Mouse (Mus musculus): ENCODE data around the gene Ticrr. TPM values are rescaled to one million over a fixed set of nuclear protein-coding genes. Genes with fewer than 3 reads are reported as not detected.
A peak's percentile ranks its signal among the peaks of the same experiment; 100 is the strongest.

Gene Ticrr
- polyA plus RNA-seq, 1 experiment from 2014 or later: 7.6 TPM

GRCm38 (mm10) chr7:79736511-79736910 is 76.5 kb downstream of the Ticrr start:
- Histone ChIP-seq H3K4me2 (no peak overlapping the region), H3K4me3 (no peak overlapping the region), H3K4me1 (no peaks in the 10 kb centered on the region), H3K27me3 (no peaks in the 10 kb centered on the region), H3K27ac (no peak overlapping the region), H3K9ac (no peak overlapping the region), H3K36me3 (ENCODE audit: poor library complexity, severe bottlenecking) (peaks cover 25% of the 10 kb centered on the region), H3K9me3 (replicated peaks) (no peaks in the 10 kb centered on the region)
- 92% methylated on average over 14 of the region's 14 CpGs for WGBS
- ATAC-seq: no peak

GRCm38 (mm10) chr7:79738913-79739312 is 78.9 kb downstream of the Ticrr start:
- no peak overlapping the region for H3K4me2 ChIP-seq
- no peak for ATAC-seq
- no peaks in the 10 kb centered on the region for H3K27me3 ChIP-seq
- H3K9ac ChIP-seq: no peak overlapping the region
- H3K4me1 ChIP-seq: peaks cover 13% of the 10 kb centered on the region; the same call in 1 of the 2 replicates
- H3K36me3 ChIP-seq (ENCODE audit: poor library complexity, severe bottlenecking): peaks cover 25% of the 10 kb centered on the region
- 94% methylated on average over 2 of the region's 2 CpGs for WGBS
- H3K9me3 ChIP-seq (replicated peaks): no peaks in the 10 kb centered on the region
- no peak overlapping the region for H3K27ac ChIP-seq
- no peak overlapping the region for H3K4me3 ChIP-seq

GRCm38 (mm10) chr7:79740279-79740678 is 80.3 kb downstream of the Ticrr start:
- Histone ChIP-seq H3K9me3 (replicated peaks) (no peaks in the 10 kb centered on the region), H3K27me3 (no peaks in the 10 kb centered on the region), H3K4me3 (no peak overlapping the region), H3K9ac (no peak overlapping the region), H3K4me2 (no peak overlapping the region), H3K27ac (no peak overlapping the region), H3K4me1 (peaks cover 13% of the 10 kb centered on the region; the same call in 1 of the 2 replicates), H3K36me3 (ENCODE audit: poor library complexity, severe bottlenecking) (peaks cover 17% of the 10 kb centered on the region)
- 73% methylated on average over 4 of the region's 4 CpGs for WGBS
- ATAC-seq: no peak

- 19% methylated on average over 11 of the region's 11 CpGs for WGBS
- peaks cover 13% of the 10 kb centered on the region; the same call in 1 of the 2 replicates for H3K4me1 ChIP-seq
Measured at GRCm38 (mm10) chr7:79742277-79742658, 82.3 kb downstream of the Ticrr start.

GRCm38 (mm10) chr7:79742659-79743536 is 82.9 kb downstream of the Ticrr start, which contains the start of the genes Pex11a and Wdr93:
Pex11a (minus strand) TSS chr7:79743131.
Wdr93 (plus strand) TSS chr7:79743163.
- Histone ChIP-seq H3K9me3 (replicated peaks) (no peaks in the 10 kb centered on the region), H3K4me3 (peak within 1 kb of the TSS; percentile 56), H3K9ac (peak within 1 kb of the TSS; percentile 65), H3K36me3 (ENCODE audit: poor library complexity, severe bottlenecking) (0 out of 2 replicates have a peak, but pooled peaks cover 3% of the 10 kb centered on the region), H3K4me1 (peaks cover 13% of the 10 kb centered on the region; the same call in 1 of the 2 replicates), H3K27me3 (no peaks in the 10 kb centered on the region), H3K27ac (no peak within 1 kb of the TSS), H3K4me2 (peak within 1 kb of the TSS; percentile 97)
- peak; percentile 94 for ATAC-seq
- WGBS: 3% methylated on average over 46 of the region's 46 CpGs

More at GRCm38 (mm10) chr7:79742277-79742658, 82.3 kb downstream of the Ticrr start:
- H3K4me2 ChIP-seq: peak overlapping the region; percentile 97
- H3K9ac ChIP-seq: peak overlapping the region; percentile 65
- H3K4me3 ChIP-seq: peak overlapping the region; percentile 56
- H3K9me3 ChIP-seq (replicated peaks): no peaks in the 10 kb centered on the region
- H3K27me3 ChIP-seq: no peaks in the 10 kb centered on the region
- ATAC-seq: no peak
- no peak overlapping the region for H3K27ac ChIP-seq
- peaks cover 8% of the 10 kb centered on the region; the same call in 1 of the 2 replicates for H3K36me3 ChIP-seq (ENCODE audit: poor library complexity, severe bottlenecking)

- WGBS: 91% methylated on average over 9 of the region's 9 CpGs
- Histone ChIP-seq H3K4me2 (no peak overlapping the region), H3K4me3 (no peak overlapping the region), H3K27me3 (no peaks in the 10 kb centered on the region), H3K4me1 (peaks cover 13% of the 10 kb centered on the region; the same call in 1 of the 2 replicates), H3K27ac (no peak overlapping the region), H3K9me3 (replicated peaks) (no peaks in the 10 kb centered on the region), H3K36me3 (ENCODE audit: poor library complexity, severe bottlenecking) (no peaks in the 10 kb centered on the region), H3K9ac (no peak overlapping the region)
- ATAC-seq: no peak
Measured at GRCm38 (mm10) chr7:79744051-79744450, 84.1 kb downstream of the Ticrr start.

GRCm38 (mm10) chr7:79744585-79744984 is 84.6 kb downstream of the Ticrr start:
- Histone ChIP-seq H3K9ac (no peak overlapping the region), H3K27me3 (no peaks in the 10 kb centered on the region), H3K4me1 (peaks cover 13% of the 10 kb centered on the region; the same call in 1 of the 2 replicates), H3K36me3 (ENCODE audit: poor library complexity, severe bottlenecking) (no peaks in the 10 kb centered on the region), H3K4me3 (no peak overlapping the region), H3K27ac (no peak overlapping the region), H3K4me2 (no peak overlapping the region), H3K9me3 (replicated peaks) (no peaks in the 10 kb centered on the region)
- ATAC-seq: no peak
- WGBS: 87% methylated on average over 5 of the region's 5 CpGs

GRCm38 (mm10) chr7:79747659-79748058 is 87.7 kb downstream of the Ticrr start:
- WGBS: 83% methylated on average over 6 of the region's 6 CpGs
- H3K27me3 ChIP-seq: no peaks in the 10 kb centered on the region
- no peak for ATAC-seq
- H3K36me3 ChIP-seq (ENCODE audit: poor library complexity, severe bottlenecking): no peaks in the 10 kb centered on the region
- H3K4me2 ChIP-seq: no peak overlapping the region
- H3K9ac ChIP-seq: no peak overlapping the region
- no peaks in the 10 kb centered on the region for H3K9me3 ChIP-seq (replicated peaks)
- H3K4me3 ChIP-seq: no peak overlapping the region
- no peak overlapping the region for H3K27ac ChIP-seq
- peaks cover 8% of the 10 kb centered on the region; the same call in 1 of the 2 replicates for H3K4me1 ChIP-seq

Other genes with a start within 250 kb of the Ticrr start
- gene Polg, start 193.8 kb upstream of the Ticrr start, polyA plus RNA-seq (2015; fragmentation: Nextera tagmentation; extraction: Ambion mirVana): 29.7 and 30.4 TPM in 2 replicates
- gene Rhcg, start 42.5 kb upstream of the Ticrr start, polyA plus RNA-seq (2015; fragmentation: Nextera tagmentation; extraction: Ambion mirVana): 6.2 and 7.5 TPM in 2 replicates
- gene Kif7, start 55.5 kb downstream of the Ticrr start, polyA plus RNA-seq (2015; fragmentation: Nextera tagmentation; extraction: Ambion mirVana): 3.0 and 3.5 TPM in 2 replicates
- 0.21 TPM in 1 of 2 replicates, not detected in the other for gene Plin1, start 72.7 kb downstream of the Ticrr start, polyA plus RNA-seq (2015; fragmentation: Nextera tagmentation; extraction: Ambion mirVana)
- gene Pex11a, start 82.9 kb downstream of the Ticrr start, polyA plus RNA-seq (2015; fragmentation: Nextera tagmentation; extraction: Ambion mirVana): 12.7 and 14.2 TPM in 2 replicates
- 0.39 and 0.64 TPM in 2 replicates for gene Wdr93, start 83.0 kb downstream of the Ticrr start, polyA plus RNA-seq (2015; fragmentation: Nextera tagmentation; extraction: Ambion mirVana)
- not detected in 2 replicates for gene Mesp1, start 133.6 kb downstream of the Ticrr start, polyA plus RNA-seq (2015; fragmentation: Nextera tagmentation; extraction: Ambion mirVana)
- 0.90 and 1.1 TPM in 2 replicates for gene Mesp2, start 150.5 kb downstream of the Ticrr start, polyA plus RNA-seq (2015; fragmentation: Nextera tagmentation; extraction: Ambion mirVana)
- gene Anpep, start 200.9 kb downstream of the Ticrr start, polyA plus RNA-seq (2015; fragmentation: Nextera tagmentation; extraction: Ambion mirVana): 0.99 and 1.9 TPM in 2 replicates

Measured in forebrain, embryonic 13.5 days (tissue).